Mouse (Mus musculus) adrenal gland, postnatal 36 days (tissue): ENCODE results near the gene Plppr2. TPM values are rescaled to one million over a fixed set of nuclear protein-coding genes. Genes with fewer than 3 reads are reported as not detected.

Experiments used
- DNase-seq, 2 experiments: peaks; one replicate each; pipeline ENCODE4 v3.0.0; 2021; ENCODE audit warnings: mixed read lengths in 1 of 2
- long read RNA-seq, 2 experiments: library from polyadenylated mRNA; stranded (forward); transcript quantifications; one replicate each; pipeline ENCODE4 v2.0.0; 2021; ENCODE audit warnings: borderline sequencing depth in 2 of 2
- total RNA-seq, 2 experiments: library from RNA; stranded (reverse); gene quantifications; 2 replicates each; pipeline ENCODE4 v1.2.3; 2021

The Plppr2 gene
- 10 to 100 TPM; 27.1 to 35.8 TPM for total RNA-seq
- long read RNA-seq, experiment 1, partial matches to known transcripts, result 10 of 14 reads
- long read RNA-seq, experiment 1, other reads (novel, unspliced or antisense), result 3 of 14 reads
- long read RNA-seq, experiment 2, transcript Plppr2-201 (10 exons, 2,626 nt), result major isoform, 9 of 27 reads
- long read RNA-seq, experiment 2, partial matches to known transcripts, result 5 of 27 reads
- long read RNA-seq, experiment 2, other reads (novel, unspliced or antisense), result 13 of 27 reads

GRCm38 (mm10) chr9:21936692-21937570 lies at the start of gene Plppr2:
Gene Plppr2 (plus strand): TSS chr9:21937033.
- DNase-seq, result peak; percentile 98 to 99

- DNase-seq, result no peak
Observed at GRCm38 (mm10) chr9:21889229-21889628, 47.6 kb upstream of the Plppr2 start.

GRCm38 (mm10) chr9:21901223-21901820 lies 35.5 kb upstream of the Plppr2 start:
- DNase-seq, result peak; percentile 71 to 77

GRCm38 (mm10) chr9:21904031-21904430 lies 32.8 kb upstream of the Plppr2 start:
- no peak for DNase-seq

- DNase-seq, result no peak
Observed at GRCm38 (mm10) chr9:21908216-21908615, 28.6 kb upstream of the Plppr2 start.

GRCm38 (mm10) chr9:21909474-21910223 lies 27.2 kb upstream of the Plppr2 start:
- DNase-seq, result no peak

GRCm38 (mm10) chr9:21916851-21917492 lies 19.9 kb upstream of the Plppr2 start:
- DNase-seq, result no peak

GRCm38 (mm10) chr9:21917493-21918034 lies 19.3 kb upstream of the Plppr2 start:
- DNase-seq, result peak in 1 of 2 experiments; percentile 44

GRCm38 (mm10) chr9:21918035-21918592 lies 18.7 kb upstream of the Plppr2 start, which contains the start of gene Rab3d:
Gene Rab3d (minus strand): TSS chr9:21918192.
- DNase-seq, result peak; percentile 97 to 98

- DNase-seq, result no peak
Observed at GRCm38 (mm10) chr9:21918692-21919384, 18.0 kb upstream of the Plppr2 start.

GRCm38 (mm10) chr9:21923036-21923435 lies 13.8 kb upstream of the Plppr2 start:
- no peak for DNase-seq

GRCm38 (mm10) chr9:21923490-21924098 lies 13.2 kb upstream of the Plppr2 start:
- no peak for DNase-seq

GRCm38 (mm10) chr9:21924099-21924493 lies 12.7 kb upstream of the Plppr2 start:
- DNase-seq, result peak; percentile 97 to 98

- no peak for DNase-seq
Observed at GRCm38 (mm10) chr9:21925034-21925433, 11.8 kb upstream of the Plppr2 start.

- DNase-seq, result no peak
Observed at GRCm38 (mm10) chr9:21925506-21925905, 11.3 kb upstream of the Plppr2 start.

- peak; percentile 81 to 86 for DNase-seq
Observed at GRCm38 (mm10) chr9:21926155-21926554, 10.7 kb upstream of the Plppr2 start.

GRCm38 (mm10) chr9:21926784-21927183 lies 10.0 kb upstream of the Plppr2 start:
- no peak for DNase-seq

- peak; percentile 95 to 96 for DNase-seq
Observed at GRCm38 (mm10) chr9:21927208-21927753, 9.6 kb upstream of the Plppr2 start, which contains the start of the genes Ccdc159 and Tmem205. Gene Ccdc159 (plus strand): TSS chr9:21927471. Gene Tmem205 (minus strand): TSS chr9:21927556.

GRCm38 (mm10) chr9:21929208-21929607 lies 7.6 kb upstream of the Plppr2 start:
- DNase-seq, result no peak
